Mouse (Mus musculus) liver, postnatal 0 days (tissue): ENCODE data around the gene Efhc1.

Experiments used
- CTCF ChIP-seq: sonication (generic); IDR thresholded peaks from 2 replicates; pipeline ENCODE4 v1.5.1; 2016; ENCODE audit warnings: antibody characterized with exemption, low read depth
- EP300 ChIP-seq: IDR thresholded peaks from 2 replicates; pipeline ENCODE4 v1.6.1; 2016; ENCODE audit warnings: antibody characterized with exemption, low read depth, mild to moderate bottlenecking

DNA sequence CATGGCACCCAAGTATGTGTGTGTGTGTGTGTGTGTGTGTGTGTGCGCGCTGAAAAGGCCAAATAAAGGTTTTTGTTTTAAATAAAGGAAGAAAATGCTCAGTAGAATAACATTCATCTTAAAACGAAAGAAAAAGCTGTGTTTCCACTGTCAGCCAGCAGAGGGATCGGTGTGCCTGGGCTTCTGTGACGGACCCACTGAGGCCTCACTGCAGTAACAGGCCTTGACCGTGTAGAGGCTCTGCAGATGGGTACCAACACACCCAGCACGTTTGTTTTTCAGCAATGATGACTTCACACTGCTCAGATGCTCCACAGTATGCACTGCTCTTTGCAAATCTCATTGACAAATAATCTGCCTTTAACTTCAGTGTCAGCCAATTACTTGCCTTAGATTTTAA is 18.0 kb upstream of the Efhc1 start:
- peak; percentile 82 for TF ChIP-seq CTCF
- no peak for TF ChIP-seq EP300
